Mouse (Mus musculus) ovary, postnatal 14 days (tissue): Measurements from ENCODE around the gene Cyb561d1.

Source experiments
- DNase-seq: peaks from one replicate; pipeline ENCODE4 v3.0.0; 2022; ENCODE audit warnings: low spot score

The Cyb561d1 gene

DNA sequence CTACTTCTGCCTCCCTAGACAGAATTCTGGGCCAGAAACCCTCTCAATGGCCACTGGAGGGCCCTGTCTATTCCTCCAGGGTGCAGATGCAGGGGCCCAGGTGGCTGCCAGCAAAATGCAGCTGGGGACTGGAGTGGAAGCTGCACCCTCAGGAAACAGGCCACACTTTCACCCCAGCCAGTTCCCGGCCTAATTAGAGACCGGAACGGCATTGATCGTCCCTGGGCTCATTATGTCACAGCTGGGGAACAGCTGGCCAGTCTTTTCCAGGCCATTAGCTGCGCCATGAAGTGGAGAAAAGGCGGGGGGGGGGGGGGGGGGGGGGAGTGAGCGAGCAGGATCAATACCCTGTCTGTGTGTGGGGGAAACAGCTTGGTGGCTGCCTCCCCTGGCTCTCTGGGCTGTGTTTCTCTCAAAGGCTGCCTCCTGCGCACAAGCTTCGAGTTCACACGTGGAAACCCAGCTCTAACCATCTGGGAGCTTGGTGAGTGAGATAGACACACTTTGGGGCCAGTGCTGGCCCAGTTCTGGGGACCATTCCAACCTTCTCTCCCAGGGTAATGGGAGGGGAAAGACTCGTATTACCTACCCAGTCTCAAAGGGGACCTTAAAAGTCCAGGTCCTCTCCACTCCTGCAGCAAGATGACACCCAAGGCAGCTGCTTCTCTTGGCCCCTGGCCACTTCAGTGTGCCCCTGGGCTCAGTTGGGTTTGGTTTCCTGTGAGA is 34.4 kb downstream of the Cyb561d1 start:
- DNase-seq = no peak

DNA sequence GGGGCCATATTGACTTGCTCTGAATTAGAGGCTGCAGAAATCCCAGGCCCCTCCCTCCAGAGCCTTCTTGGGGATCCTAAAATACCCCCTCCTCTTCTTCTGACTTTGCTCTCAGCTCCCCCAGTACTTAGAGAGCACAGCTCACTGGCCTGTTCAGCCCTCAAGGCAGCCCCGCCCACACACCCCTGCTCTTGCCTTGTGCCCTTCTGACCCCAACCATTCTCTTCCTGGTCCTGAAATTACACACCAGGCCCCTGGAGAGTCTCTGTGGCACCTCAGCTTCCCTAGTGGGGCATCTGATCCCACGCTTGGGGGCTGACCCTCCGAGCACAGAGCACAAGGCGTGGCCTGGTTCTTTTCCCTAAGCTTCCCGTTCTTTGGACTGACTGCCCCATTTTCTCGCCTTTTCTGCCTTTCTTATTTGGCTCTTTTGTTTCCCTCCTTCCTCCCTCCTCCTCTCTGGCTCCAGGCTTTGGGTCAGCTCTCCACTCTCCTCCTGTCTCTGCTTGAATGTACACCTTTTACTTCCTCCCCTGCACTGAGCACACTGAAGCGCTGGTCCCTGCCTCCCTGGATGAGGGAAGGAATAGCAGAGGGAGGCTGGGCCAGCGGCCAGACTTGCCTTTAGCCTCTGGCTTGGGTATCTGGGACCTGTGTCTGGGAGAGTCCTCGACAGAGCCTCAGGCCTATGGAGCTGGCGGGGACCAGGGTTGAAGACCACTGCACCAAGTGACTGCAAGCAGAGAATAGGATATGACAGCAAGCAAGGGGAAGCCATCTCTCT is 35.3 kb downstream of the Cyb561d1 start:
- DNase-seq = no peak

DNA sequence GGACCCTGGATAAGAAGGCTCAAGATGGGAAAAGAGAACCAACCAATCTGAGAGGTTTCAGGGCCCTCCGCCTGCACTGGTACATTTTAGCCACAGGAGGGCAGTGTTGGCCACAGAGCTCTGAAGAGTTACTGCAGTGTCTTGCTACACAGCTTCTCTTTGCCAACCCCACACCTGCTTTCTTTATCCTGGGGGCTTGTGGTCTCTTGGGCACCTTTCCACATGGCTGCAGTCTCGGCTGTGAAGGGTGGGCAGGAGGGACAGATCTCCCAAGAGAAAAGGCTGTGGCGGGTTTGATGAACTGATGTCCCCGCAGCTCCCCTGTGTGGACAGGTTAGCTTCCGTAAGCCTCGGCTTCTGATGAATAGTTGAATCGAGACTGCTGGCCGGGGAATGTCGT is 36.2 kb downstream of the Cyb561d1 start:
- peak; percentile 83 for DNase-seq

DNA sequence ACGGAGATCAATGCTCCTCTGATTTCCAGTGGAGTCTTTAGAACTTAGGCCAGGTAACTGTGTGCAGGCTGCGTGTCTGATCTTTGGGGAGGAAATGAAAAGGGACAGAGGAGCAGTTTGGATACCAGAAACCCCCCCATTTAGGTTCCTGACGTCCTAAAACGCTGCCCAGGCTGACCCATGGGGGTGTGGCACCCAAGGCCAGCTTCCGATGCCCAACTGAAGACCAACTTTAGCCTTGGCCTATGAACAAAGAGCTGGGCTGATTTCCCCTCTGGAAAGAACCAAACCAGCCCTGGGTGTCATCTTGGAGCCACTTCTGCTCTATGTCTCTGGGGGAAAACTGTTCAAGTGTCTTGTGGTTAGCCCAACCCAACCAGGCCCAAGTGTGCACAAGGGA is 36.9 kb downstream of the Cyb561d1 start:
- no peak for DNase-seq

DNA sequence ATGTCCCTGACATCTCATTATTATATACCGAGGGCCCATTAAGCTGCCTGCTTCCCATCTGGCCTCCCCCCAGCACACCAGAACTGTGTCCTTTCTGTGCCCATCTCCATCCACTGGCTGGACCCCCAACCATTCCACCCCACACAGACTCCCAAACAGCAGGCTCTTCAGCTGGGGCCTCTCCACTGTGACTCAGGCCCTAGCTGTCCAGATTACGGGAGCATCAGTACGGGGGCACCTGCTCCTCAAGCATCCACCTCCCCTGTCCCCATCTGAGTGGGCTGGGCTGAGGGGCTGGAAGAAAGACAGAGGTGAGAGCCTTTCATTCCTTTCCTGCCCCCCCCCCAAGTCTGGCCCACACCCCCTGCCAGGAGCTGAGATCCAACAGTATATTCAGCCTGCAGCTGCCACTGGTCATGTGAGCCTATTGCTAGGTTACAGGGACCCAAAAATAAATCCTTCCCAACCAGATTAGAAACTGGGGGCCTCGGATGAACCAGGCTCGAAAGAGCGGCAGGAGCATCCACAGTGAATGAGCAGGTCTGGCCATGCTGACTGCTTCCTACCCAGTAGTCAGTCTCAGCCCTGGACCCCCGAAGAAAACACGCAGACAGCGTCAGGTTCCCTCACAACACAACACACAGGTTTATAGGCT is 42.5 kb downstream of the Cyb561d1 start:
- no peak for DNase-seq

DNA sequence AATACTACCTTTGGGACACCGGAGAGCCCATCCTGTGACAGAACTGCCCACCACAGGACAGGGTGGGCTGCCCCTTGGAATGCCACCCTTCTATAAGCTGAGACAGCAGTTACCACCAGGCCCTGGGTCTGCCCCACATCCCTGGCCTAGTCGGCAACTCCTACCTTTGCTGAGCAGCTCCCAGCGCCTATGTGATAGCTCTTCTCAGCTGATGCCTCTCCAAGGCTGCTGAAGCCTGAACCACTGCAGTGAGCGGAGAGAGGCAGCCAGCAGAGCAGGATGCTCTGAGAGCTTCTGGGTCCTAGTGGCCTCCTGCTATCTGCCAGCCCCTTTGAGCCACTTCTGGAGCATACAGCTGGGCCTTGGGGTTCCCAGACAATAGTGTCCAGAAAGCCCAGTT is 46.4 kb downstream of the Cyb561d1 start, which contains the start of gene Gpr61:
Gene Gpr61 (minus strand): TSS at position 227 of the 400 bp plus-strand sequence.
- DNase-seq = no peak

DNA sequence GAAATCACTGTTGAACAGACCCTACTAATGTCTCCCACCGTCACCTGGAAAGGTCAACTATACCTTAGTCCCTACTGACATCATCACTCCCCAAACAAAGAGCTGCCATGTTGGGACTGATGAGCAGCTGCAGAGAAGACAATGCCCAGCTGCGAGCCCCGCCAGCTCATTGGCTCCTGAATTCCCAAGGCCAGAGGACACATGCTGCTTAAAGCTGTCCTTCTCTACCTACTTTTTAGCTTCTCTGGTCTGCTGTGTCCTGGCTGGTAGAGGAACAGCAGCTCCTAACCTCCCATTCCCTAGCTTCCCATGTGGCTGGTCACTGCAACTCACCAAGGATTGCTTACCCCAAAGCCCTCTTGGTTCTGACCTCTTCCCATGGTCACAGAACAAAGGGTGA is 48.7 kb downstream of the Cyb561d1 start:
- DNase-seq = no peak

DNA sequence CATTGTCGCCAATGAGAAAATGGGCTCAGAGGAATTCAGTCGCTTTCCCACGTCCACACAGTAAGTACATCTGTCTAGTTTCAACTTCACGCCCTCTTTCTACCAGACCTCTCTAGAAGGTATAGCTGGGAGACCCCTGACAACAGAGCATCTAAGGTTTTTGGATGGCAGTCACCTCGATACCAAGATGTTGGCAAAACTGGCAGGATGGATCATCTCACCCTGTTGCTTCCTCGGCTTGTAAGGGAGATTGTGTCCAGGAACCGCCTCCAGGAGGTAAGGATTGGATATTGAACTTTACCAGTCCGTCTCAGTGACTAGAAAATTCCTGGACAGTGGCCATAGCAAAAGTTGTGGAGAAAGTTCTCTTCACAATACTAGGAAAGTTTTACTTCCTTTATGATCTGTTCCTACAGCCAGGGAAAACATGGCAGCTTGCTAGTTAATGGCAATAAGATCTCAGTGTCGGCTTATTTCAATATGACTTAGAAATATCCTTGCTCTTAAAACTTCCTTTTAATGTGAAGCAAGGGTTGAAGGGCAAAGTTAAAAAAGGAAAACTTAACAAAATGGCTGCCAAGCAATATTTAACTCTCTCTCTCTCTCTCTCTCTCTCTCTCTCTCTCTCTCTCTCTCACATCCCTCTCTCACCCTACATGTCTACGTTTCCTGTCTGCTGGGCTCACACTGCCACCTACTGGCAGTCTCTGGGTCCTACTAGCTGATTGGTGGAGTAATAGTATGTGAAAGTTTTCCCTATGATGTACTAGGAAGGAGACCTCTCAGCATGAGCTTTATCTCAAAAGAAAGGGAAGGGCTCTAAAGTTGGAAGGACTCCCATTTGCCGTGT is 53.4 kb downstream of the Cyb561d1 start:
- peak; percentile 86 for DNase-seq

DNA sequence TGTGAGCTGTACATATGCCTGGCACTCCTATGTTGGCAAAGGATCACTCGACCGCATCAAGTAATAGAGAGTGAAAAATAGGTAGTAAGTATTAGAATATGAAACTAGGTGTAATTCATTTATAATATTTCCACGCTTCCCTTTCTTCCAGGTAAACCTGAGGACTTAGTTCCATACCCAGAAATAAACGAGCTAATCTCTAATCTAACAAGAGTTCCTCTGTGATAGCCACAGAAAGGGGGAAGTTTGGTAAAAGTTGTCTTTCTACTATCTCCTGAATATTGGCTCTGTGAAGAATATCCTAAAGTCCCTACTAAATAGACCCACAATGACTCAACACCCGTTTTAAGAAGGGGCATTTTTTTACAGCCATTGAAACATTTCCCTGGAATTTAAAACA is 54.3 kb downstream of the Cyb561d1 start:
- DNase-seq = no peak
